Mouse (Mus musculus): Measurements from ENCODE around the gene Rab34.

- no peak for TF ChIP-seq TCF12 (IDR thresholded peaks at IDR 0.05; ENCODE audit: insufficient read depth, poor library complexity, severe bottlenecking)
- no peak for TF ChIP-seq MYOD1 (IDR thresholded peaks at IDR 0.05; ENCODE audit: control insufficient read depth in 1 of 3, insufficient read length in 2 of 3, low read depth in 2 of 3)
- TF ChIP-seq POLR2A (IDR thresholded peaks at IDR 0.05; ENCODE audit: insufficient read length, low read depth), result no peak
- TF ChIP-seq E2F4 (IDR thresholded peaks at IDR 0.05; ENCODE audit: insufficient read depth), result no peak
- TF ChIP-seq POLR2AphosphoS2 (IDR thresholded peaks at IDR 0.05; ENCODE audit: insufficient read length, low read depth), result peak; percentile 40
- TF ChIP-seq CEBPB (IDR thresholded peaks at IDR 0.05; ENCODE audit: insufficient read depth, poor library complexity, severe bottlenecking), result no peak
- no peak for TF ChIP-seq USF1 (IDR thresholded peaks at IDR 0.05; ENCODE audit: low read depth)
These were observed 8.0 kb upstream of the Rab34 start for GRCm38 (mm10) chr11:78180081-78180761.

Measured in myocyte (in vitro differentiated cells).